Comparison of ENCODE assay signal across 9 mouse cellular contexts in genomic region chr6:6088151-6088550, GRCm38 (mm10).
DNase-seq lines count a peak whose midpoint lies in the region; ATAC-seq lines count a peak whose summit lies in the region.
"Had no signal": no experiment of that assay in that cellular context is flagged by ENCODE, and none has a peak within 500 bp of the region (broad histone marks: within the 10 kb centered on the region; RNA-seq: fewer than 3 reads in every experiment).

No protein-coding gene starts in this region.

- peak; percentile 80 for DNase-seq in adipocyte (ENCODE audit: low spot score)
- peak; percentile 43 for DNase-seq in brain, embryonic 18.5 days (ENCODE audit: low read depth, low spot score)
- DNase-seq in heart, adult 9 months (ENCODE audit: low spot score in 2 of 2) = peak; percentile 32 to 76
- peak; percentile 30 to 79 for DNase-seq in left cerebral cortex, adult 9 months (ENCODE audit: low spot score in 2 of 2)
- no peak for DNase-seq in thymus, adult 18-20 months
- DNase-seq in ovary, postnatal 36 days (ENCODE audit: low spot score) = no peak
- no peak for DNase-seq in thymus, postnatal 25 days

- no peak for ATAC-seq in kidney, embryonic 15.5 days (replicated peaks; ENCODE audit: low FRiP score)

- WGBS in kidney, embryonic 15.5 days = 85% methylated on average over 4 of the region's 4 CpGs

- H3K4me1 ChIP-seq in kidney, embryonic 15.5 days = 0 out of 2 replicates have a peak, but pooled peaks cover 3% of the 10 kb centered on the region

- H3K36me3 ChIP-seq in kidney, embryonic 15.5 days = peaks cover 12% of the 10 kb centered on the region; the same call in 1 of the 2 replicates

- H3K4me2 ChIP-seq in kidney, embryonic 15.5 days = no peak overlapping the region

- H3K27me3 ChIP-seq in kidney, embryonic 15.5 days = no peaks in the 10 kb centered on the region

- no peak overlapping the region for H3K4me3 ChIP-seq in kidney, embryonic 15.5 days (replicated peaks)

- no peak overlapping the region for H3K27ac ChIP-seq in kidney, embryonic 15.5 days
- H3K27ac ChIP-seq: liver, embryonic 14.5 days had no signal

- no peak overlapping the region for H3K9ac ChIP-seq in kidney, embryonic 15.5 days
- H3K9ac ChIP-seq: liver, embryonic 14.5 days had no signal

- H3K9me3 ChIP-seq in kidney, embryonic 15.5 days (replicated peaks) = no peaks in the 10 kb centered on the region

Comparison
In these comparisons a context has a peak if more than half of its experiments do, and no peak if none do; other contexts are left out.
1. DNase-seq: peak in adipocyte (single experiment), brain, embryonic 18.5 days (single experiment), heart, adult 9 months (2 of 2) and left cerebral cortex, adult 9 months (2 of 2); none in thymus, adult 18-20 months (0 of 2), ovary, postnatal 36 days (single experiment) and thymus, postnatal 25 days (single experiment).